Mouse (Mus musculus) cerebellum, postnatal 36 days (tissue): ENCODE data around the gene Ripk3.
A peak's percentile ranks its signal among the peaks of the same experiment; 100 is the strongest.

Experiments
- DNase-seq, 2 experiments: peaks; one replicate each; pipeline ENCODE4 v3.0.0; 2021 to 2022; ENCODE audit warnings: mixed read lengths in 2 of 2

Ripk3 gene

GRCm38 (mm10) chr14:55758363-55758784, 30.3 kb downstream of the Ripk3 start, which contains the start of gene Cideb:
Gene Cideb, minus strand, starts transcription at chr14:55758458.
- no peak for DNase-seq

GRCm38 (mm10) chr14:55757566-55757965, 31.1 kb downstream of the Ripk3 start:
- no peak for DNase-seq

GRCm38 (mm10) chr14:55747051-55747847, 41.4 kb downstream of the Ripk3 start:
- DNase-seq: no peak

GRCm38 (mm10) chr14:55745861-55746237, 42.8 kb downstream of the Ripk3 start:
- DNase-seq: no peak

DNA sequence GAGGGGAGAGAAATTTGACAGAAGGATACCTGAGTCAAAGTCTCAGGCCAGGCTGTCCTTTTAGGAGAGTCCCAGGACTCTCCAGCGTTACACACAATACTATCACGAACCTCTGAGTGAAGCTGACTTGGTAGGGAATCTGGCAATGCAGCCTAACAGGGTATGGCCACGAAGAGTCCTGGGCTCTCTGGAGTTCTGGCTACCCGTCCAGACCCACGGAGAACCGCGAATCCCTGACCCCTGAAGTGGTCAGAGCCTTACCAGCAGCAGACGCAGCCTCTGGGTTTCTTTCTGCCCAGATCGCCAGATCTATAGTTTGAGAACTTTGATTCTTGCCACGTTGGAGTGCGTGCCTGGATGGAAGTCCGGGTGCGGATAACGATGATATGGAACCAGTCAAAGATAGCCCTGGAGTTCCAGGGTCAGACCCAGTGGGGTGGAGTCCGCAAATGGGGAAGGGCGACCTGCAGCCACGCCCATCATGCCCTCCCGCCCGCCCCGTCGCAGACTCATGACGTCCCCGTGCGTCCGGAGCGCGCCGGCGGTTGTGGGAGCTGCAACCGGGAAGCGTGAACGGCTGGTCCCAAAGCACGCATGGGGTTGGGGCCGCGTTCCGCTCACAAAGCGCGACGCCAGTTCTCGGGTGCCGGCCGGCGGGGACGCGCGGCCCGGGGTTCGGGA, 43.3 kb downstream of the Ripk3 start, which contains the start of the genes Dhrs1 and Nop9:
Dhrs1 (minus strand) TSS at position 511 of the 681 bp plus-strand sequence.
Nop9 (plus strand) TSS at position 514 of the 681 bp plus-strand sequence.
- peak; percentile 82 to 87 for DNase-seq

DNA sequence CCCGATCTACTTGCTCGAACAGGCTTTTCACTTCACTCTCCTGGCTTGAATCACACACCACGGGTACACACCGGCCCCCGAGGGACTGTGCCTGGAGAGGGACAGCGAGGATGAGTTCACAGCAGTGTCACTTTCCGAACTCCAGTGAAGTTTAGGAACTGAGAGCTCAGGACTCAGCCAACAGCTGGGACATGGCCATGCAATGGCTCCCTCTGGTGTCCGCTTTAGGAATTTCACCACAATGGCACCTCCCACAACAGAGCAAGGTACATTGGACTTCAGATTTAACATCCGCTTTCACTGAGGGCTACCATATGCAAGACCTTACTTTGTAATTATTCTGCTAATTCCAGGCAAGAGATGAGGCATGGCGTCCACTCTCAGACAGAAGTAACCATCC, 45.0 kb downstream of the Ripk3 start:
- peak; percentile 84 to 85 for DNase-seq

GRCm38 (mm10) chr14:55737086-55737687, 51.5 kb downstream of the Ripk3 start:
- DNase-seq: no peak

DNA sequence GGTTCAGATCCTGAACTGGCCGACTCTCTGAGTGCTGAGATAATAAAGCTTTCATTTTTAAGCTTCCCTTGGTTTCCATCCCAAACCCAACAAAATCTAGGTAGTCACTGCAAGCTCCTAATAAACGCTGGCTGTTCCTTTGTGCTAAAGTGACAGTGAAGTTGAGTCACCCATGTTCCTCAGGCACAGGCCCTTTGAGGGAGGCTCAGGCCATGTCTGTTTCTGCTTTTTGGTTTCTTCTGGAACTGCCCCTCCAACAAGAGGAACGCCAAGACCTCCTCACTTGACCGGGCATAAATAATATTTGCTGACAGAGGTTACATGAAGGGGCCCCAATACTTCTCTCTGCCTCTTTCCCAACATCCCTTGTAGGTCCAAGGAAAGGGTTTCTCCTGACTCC, 52.9 kb downstream of the Ripk3 start:
- DNase-seq: no peak

DNA sequence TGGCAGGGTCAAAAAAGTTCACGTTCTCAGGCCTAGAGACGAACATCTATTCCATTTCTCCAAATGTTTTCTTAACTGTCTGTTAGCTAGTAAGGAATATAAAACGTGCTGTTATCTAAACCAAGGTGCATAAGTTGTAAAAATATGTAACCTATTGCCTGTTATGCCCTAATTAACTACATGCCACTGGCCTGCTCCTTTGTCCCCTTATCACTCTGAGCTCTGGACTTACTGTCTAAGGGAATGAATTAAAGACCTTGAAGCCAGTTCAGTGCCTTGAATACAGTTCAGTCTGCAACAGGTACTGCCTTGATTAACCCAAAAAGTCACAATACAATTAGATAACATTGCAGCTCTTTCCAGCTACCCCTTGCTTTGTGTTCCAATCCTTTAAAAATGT, 53.3 kb downstream of the Ripk3 start:
- DNase-seq: no peak
